In genomic region chr2:42638969-42639368, GRCm38 (mm10) we compare ENCODE assay signal across 16 mouse cellular contexts. TPM values are rescaled to one million over a fixed set of nuclear protein-coding genes. Genes with fewer than 3 reads are reported as not detected.
A peak's percentile ranks its signal among the peaks of the same experiment; 100 is the strongest.
DNase-seq lines count a peak whose midpoint lies in the region; ATAC-seq lines count a peak whose summit lies in the region.
"Had no signal": no experiment of that assay in that cellular context is flagged by ENCODE, and none has a peak within 500 bp of the region (broad histone marks: within the 10 kb centered on the region; RNA-seq: fewer than 3 reads in every experiment).

No protein-coding gene starts in this region.

- ATAC-seq in cerebellum, adult (ENCODE audit: insufficient number of reproducible peaks, low FRiP score, low TSS enrichment): peak; percentile 64; the same call in 1 of the 2 replicates
- no peak for ATAC-seq in midbrain, embryonic 15.5 days (replicated peaks)
- ATAC-seq: hindbrain, embryonic 16.5 days had no signal

- H3K4me2 ChIP-seq in midbrain, embryonic 15.5 days: no peak overlapping the region
- H3K4me2 ChIP-seq: kidney, embryonic 15.5 days; liver, embryonic 13.5 days; midbrain, embryonic 11.5 days had no signal

- no peak overlapping the region for H3K9ac ChIP-seq in midbrain, embryonic 15.5 days
- H3K9ac ChIP-seq: kidney, embryonic 15.5 days; liver, embryonic 13.5 days had no signal

- no peak for DNase-seq in cerebellum, adult 11 months
- peak; percentile 67 for DNase-seq in left cerebral cortex, adult 11 months (ENCODE audit: low spot score)
- no peak for DNase-seq in left cerebral cortex, postnatal 4 days
- peak; percentile 28 to 92 for DNase-seq in left cerebral cortex, postnatal 25 days (ENCODE audit: low spot score in 2 of 2)
- no peak for DNase-seq in heart, postnatal 14 days
- no peak for DNase-seq in kidney, postnatal 10 days
- DNase-seq: gastrocnemius, postnatal 25 days; liver, embryonic 13.5 days; lung, postnatal 14 days; thymus, adult 18-20 months had no signal

- H3K9me3 ChIP-seq in midbrain, embryonic 15.5 days: no peaks in the 10 kb centered on the region
- H3K9me3 ChIP-seq: embryonic facial prominence, embryonic 10.5 days; kidney, embryonic 15.5 days; liver, embryonic 13.5 days had no signal

- no peaks in the 10 kb centered on the region for H3K27me3 ChIP-seq in midbrain, embryonic 15.5 days (replicated peaks)
- H3K27me3 ChIP-seq: kidney, embryonic 15.5 days; liver, embryonic 13.5 days had no signal

- no peaks in the 10 kb centered on the region for H3K36me3 ChIP-seq in midbrain, embryonic 15.5 days (replicated peaks)
- H3K36me3 ChIP-seq: embryonic facial prominence, embryonic 10.5 days; kidney, embryonic 15.5 days; liver, embryonic 13.5 days had no signal

- WGBS in midbrain, embryonic 15.5 days: 86% methylated on average over 2 of the region's 2 CpGs

- H3K27ac ChIP-seq in midbrain, embryonic 15.5 days: no peak overlapping the region
- H3K27ac ChIP-seq: embryonic facial prominence, embryonic 10.5 days; kidney, embryonic 15.5 days; liver, embryonic 13.5 days had no signal

- no peak overlapping the region for H3K4me3 ChIP-seq in midbrain, embryonic 15.5 days
- H3K4me3 ChIP-seq: embryonic facial prominence, embryonic 10.5 days; kidney, embryonic 15.5 days; liver, embryonic 13.5 days had no signal

- intact Hi-C loops in left cerebral cortex, postnatal 4 days (cut with DNase I): no loop called here
- intact Hi-C loops in left cerebral cortex, postnatal 25 days (cut with DNase I): no loop called here
- intact Hi-C loops in heart, postnatal 14 days (cut with DNase I): no loop called here

- H3K4me1 ChIP-seq in midbrain, embryonic 15.5 days: no peaks in the 10 kb centered on the region
- H3K4me1 ChIP-seq: embryonic facial prominence, embryonic 10.5 days; kidney, embryonic 15.5 days; liver, embryonic 13.5 days had no signal

RNA-seq across cellular contexts. Expression of gene Lrp1b, which starts 14.5 kb away (rescaled TPM):
- total RNA-seq in left cerebral cortex, postnatal 4 days (2021): 10 to 100 TPM; 50.3 to 53.8 TPM
- total RNA-seq in left cerebral cortex, postnatal 25 days (2021): 10 to 100 TPM; 53.9 to 68.8 TPM
- polyA plus RNA-seq in midbrain, embryonic 15.5 days (2015; fragmentation: Nextera tagmentation; extraction: Ambion mirVana): 18.5 and 22.6 TPM in 2 replicates
- under 1 TPM; 0.22 to 0.44 TPM for total RNA-seq in heart, postnatal 14 days (2021)
- total RNA-seq: gastrocnemius, postnatal 25 days had no signal

Comparison
In these comparisons a context has a peak if more than half of its experiments do, and no peak if none do; other contexts are left out.
1. DNase-seq: peak in left cerebral cortex, adult 11 months (single experiment) and left cerebral cortex, postnatal 25 days (2 of 2); none in cerebellum, adult 11 months (single experiment), left cerebral cortex, postnatal 4 days (single experiment), heart, postnatal 14 days (0 of 2) and kidney, postnatal 10 days (single experiment).
2. RNA of gene Lrp1b, which starts 14.5 kb away (total RNA-seq): 53.9 to 68.8 TPM in left cerebral cortex, postnatal 25 days and 50.3 to 53.8 TPM in left cerebral cortex, postnatal 4 days; 0.22 to 0.44 TPM in heart, postnatal 14 days; every median in the first group is over 10 times any median in the second.